Mouse (Mus musculus) stomach, postnatal 0 days (tissue): Measurements from ENCODE around the gene Tfrc. TPM values are rescaled to one million over a fixed set of nuclear protein-coding genes. Genes with fewer than 3 reads are reported as not detected.

Experiments
- ATAC-seq: fragments of 200-750 bp; cut with Nextera tagmentation; 2 replicates; pipeline ENCODE4 v1.8.0; 2017; ENCODE audit not compliant: low FRiP score, low TSS enrichment
- DNase-seq: peaks from one replicate; pipeline ENCODE4 v3.0.0-alpha.2; 2016; ENCODE audit warnings: low spot score
- H3K27ac ChIP-seq: fragments of 300-500 bp; sonication (generic); replicated peaks from 2 replicates; pipeline ENCODE4 v1.5.1; 2014; ENCODE audit warnings: mild to moderate bottlenecking, control low read depth
- H3K27me3 ChIP-seq: fragments of 300-500 bp; sonication (generic); 2 replicates; pipeline ENCODE4 v1.6.1; 2014; ENCODE audit warnings: low read length; ENCODE audit not compliant: control insufficient read depth, insufficient read depth
- H3K36me3 ChIP-seq: fragments of 300-500 bp; sonication (generic); 2 replicates; pipeline ENCODE4 v1.6.1; 2014; ENCODE audit warnings: low read length, mixed read lengths; ENCODE audit not compliant: control insufficient read depth, insufficient read depth
- H3K4me1 ChIP-seq: fragments of 300-500 bp; sonication (generic); replicated peaks from 2 replicates; pipeline ENCODE4 v1.6.1; 2014; ENCODE audit warnings: antibody characterized with exemption; ENCODE audit not compliant: control insufficient read depth, insufficient read depth
- H3K4me2 ChIP-seq: fragments of 300-500 bp; sonication (generic); replicated peaks from 2 replicates; pipeline ENCODE4 v1.6.1; 2014; ENCODE audit warnings: low read depth, mild to moderate bottlenecking, control low read depth, moderate library complexity
- H3K4me3 ChIP-seq: fragments of 300-500 bp; sonication (generic); 2 replicates; pipeline ENCODE4 v1.5.1; 2014; ENCODE audit warnings: low read depth, low read length, control low read depth
- H3K9ac ChIP-seq: fragments of 300-500 bp; sonication (generic); 2 replicates; pipeline ENCODE4 v1.6.1; 2014; ENCODE audit warnings: mild to moderate bottlenecking, low read length, control low read depth, mixed read lengths
- H3K9me3 ChIP-seq: fragments of 300-500 bp; sonication (generic); 2 replicates; pipeline ENCODE4 v1.6.1; 2016; ENCODE audit warnings: low read length; ENCODE audit not compliant: control insufficient read depth
- CTCF ChIP-seq: IDR thresholded peaks from 2 replicates; pipeline ENCODE4 v1.5.1; 2016; ENCODE audit warnings: antibody characterized with exemption, low read depth, mild to moderate bottlenecking, moderate library complexity
- EP300 ChIP-seq: optimal IDR thresholded peaks from 2 replicates; pipeline ENCODE3; 2016; ENCODE audit warnings: antibody characterized with exemption
- WGBS: fragments of 180-500 bp; shearing (Covaris S2); extraction: QIAGEN DNeasy Blood & Tissue Kit; methylation state at CpG from one replicate; pipeline ENCODE4 v1.1.7; 2014; 5-methylcytosine and 5-hydroxymethylcytosine counted together
- polyA plus RNA-seq: library from polyadenylated mRNA; unstranded; fragments of >200 nt; fragmentation: Nextera tagmentation; extraction: Ambion mirVana; gene quantifications from 2 replicates; pipeline ENCODE4 v1.2.1, GENCODE M21; 2015

Gene Tfrc
- polyA plus RNA-seq = 45.6 and 50.0 TPM in 2 replicates

DNA sequence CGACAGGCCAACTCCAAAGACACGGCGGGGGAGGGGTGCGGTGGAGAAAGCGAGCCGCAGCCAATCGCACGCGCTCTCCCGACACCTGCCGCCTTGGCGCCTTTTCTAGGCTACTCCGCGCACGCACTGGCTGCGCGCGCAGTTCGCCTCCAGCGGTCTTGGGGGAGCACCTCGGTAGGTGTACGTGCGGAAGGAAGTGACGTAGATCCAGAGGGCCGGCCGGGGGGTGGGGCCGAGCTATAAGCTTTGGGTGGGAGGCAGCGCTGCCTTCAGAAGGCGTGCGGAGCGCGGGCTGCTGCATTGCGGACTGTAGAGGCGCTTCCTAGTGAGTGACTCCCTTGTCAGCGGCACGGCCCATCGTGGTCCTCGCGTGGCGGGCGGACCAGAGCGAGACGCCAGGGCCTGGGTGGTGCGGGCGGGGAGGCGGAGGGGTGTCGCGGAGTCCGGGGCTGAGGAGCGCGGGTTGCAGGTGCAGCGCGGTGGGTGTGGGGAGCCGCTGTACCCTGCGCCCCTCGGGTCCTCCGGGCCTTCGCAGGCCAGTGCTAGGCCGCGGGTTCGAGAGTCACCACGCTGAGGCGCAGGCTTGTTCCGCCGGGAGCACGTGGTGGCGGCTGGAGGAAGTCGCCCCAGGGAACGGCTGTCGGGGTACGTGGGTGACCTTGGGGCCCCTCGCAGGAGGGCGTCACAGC lies at the start of gene Tfrc:
Gene Tfrc, plus strand, starts transcription at position 209 of the 689 bp plus-strand sequence.
- Histone ChIP-seq H3K27me3 (no peaks in the 10 kb centered on the region), H3K4me2 (peak within 1 kb of the TSS; percentile 88), H3K27ac (peak within 1 kb of the TSS; percentile 88), H3K4me3 (peak within 1 kb of the TSS; percentile 81), H3K9ac (peak within 1 kb of the TSS; percentile 80), H3K36me3 (no peaks in the 10 kb centered on the region), H3K4me1 (no peaks in the 10 kb centered on the region), H3K9me3 (no peaks in the 10 kb centered on the region)
- peak; percentile 99 for DNase-seq
- peak; percentile 98 for ATAC-seq
- WGBS = under 1% methylated on average over 71 of the region's 73 CpGs
- peak; percentile 27; the same call in 1 of the 2 replicates for TF ChIP-seq CTCF
- TF ChIP-seq EP300 = no peak

DNA sequence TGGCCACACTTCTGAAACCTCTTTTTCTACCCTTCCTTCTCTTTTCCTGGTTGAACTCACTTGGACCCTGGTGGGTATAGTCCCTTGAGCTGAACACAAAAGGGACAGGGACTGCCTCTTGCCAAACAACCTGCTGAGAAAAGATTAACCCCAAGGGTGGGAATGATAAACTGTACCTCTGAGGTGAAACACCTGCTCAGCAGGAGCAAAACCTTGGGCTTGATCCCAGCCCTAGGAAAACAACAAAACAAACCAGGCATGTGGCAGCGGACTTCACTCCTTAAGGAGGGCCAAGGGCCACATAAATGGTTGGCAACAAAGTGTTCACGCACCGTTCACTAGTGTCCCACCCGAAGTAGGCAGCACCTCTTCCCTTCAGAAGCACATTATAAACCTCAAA lies 49.2 kb upstream of the Tfrc start:
- no peak overlapping the region for H3K4me3 ChIP-seq
- DNase-seq (no peak), ATAC-seq (no peak)
- WGBS = 47% methylated on average over 4 of the region's 4 CpGs
- no peaks in the 10 kb centered on the region for H3K36me3 ChIP-seq
- no peaks in the 10 kb centered on the region for H3K4me1 ChIP-seq
- H3K27me3 ChIP-seq = no peaks in the 10 kb centered on the region
- no peaks in the 10 kb centered on the region for H3K9me3 ChIP-seq
- no peak overlapping the region for H3K4me2 ChIP-seq
- no peak for TF ChIP-seq EP300
- TF ChIP-seq CTCF = no peak
- no peak overlapping the region for H3K27ac ChIP-seq
- no peak overlapping the region for H3K9ac ChIP-seq

GRCm38 (mm10) chr16:32563056-32563793 lies 45.5 kb upstream of the Tfrc start:
- Histone ChIP-seq H3K36me3 (no peaks in the 10 kb centered on the region), H3K9ac (no peak overlapping the region), H3K4me1 (no peaks in the 10 kb centered on the region), H3K4me2 (no peak overlapping the region), H3K27ac (0 out of 2 replicates have a peak overlapping the region, but pooled peaks have one; percentile 35), H3K4me3 (no peak overlapping the region), H3K9me3 (no peaks in the 10 kb centered on the region), H3K27me3 (no peaks in the 10 kb centered on the region)
- DNase-seq = peak; percentile 50
- TF ChIP-seq CTCF (no peak), EP300 (no peak)
- ATAC-seq = peak; percentile 89
- 58% methylated on average over 5 of the region's 5 CpGs for WGBS

DNA sequence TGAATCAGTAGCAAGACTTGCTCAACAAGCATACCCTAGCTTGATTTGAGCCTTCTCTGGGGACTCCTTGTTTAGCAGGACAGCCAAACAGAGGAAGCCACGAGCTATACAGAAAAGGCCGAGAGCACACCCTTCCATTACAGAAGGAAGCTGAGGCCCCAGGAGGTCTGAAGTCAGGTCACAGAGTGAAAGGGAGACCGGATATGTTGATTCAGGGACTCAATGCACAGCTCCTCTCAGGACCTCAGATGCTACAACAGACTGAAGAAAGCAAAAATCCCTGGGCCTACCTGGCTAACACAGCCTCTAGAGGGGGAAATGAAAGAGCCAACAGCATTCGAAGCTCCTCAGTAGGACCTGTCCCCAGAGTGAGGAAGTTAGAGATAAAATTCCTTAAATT lies 41.4 kb upstream of the Tfrc start:
- 56% methylated on average over 4 of the region's 4 CpGs for WGBS
- Histone ChIP-seq H3K4me1 (no peaks in the 10 kb centered on the region), H3K9ac (no peak overlapping the region), H3K27ac (no peak overlapping the region), H3K4me3 (no peak overlapping the region), H3K9me3 (no peaks in the 10 kb centered on the region), H3K27me3 (no peaks in the 10 kb centered on the region), H3K4me2 (no peak overlapping the region), H3K36me3 (no peaks in the 10 kb centered on the region)
- DNase-seq (no peak), ATAC-seq (no peak)
- no peak for TF ChIP-seq CTCF
- TF ChIP-seq EP300 = no peak

DNA sequence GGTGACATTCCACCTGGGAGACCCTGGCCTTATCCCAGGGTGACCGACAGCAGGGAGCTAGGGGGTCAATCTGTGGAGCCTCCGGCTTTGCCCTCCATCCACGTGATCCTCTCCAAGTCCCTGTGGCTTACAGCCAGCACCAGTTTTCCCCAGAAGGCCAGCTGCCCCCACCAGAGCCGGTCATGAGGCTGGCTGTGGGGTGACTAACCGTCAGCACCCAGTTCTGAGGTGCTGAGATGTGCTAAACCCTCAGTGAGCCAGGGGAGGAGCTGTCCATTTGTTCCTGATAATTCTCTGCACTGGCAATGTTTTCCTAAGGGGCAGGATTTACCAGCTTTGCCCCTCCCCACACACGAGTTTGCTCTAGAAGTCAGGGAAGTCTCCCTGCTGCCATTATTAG lies 40.3 kb upstream of the Tfrc start:
- no peaks in the 10 kb centered on the region for H3K27me3 ChIP-seq
- no peaks in the 10 kb centered on the region for H3K36me3 ChIP-seq
- H3K4me1 ChIP-seq = no peaks in the 10 kb centered on the region
- H3K27ac ChIP-seq = no peak overlapping the region
- no peak overlapping the region for H3K4me2 ChIP-seq
- H3K9ac ChIP-seq = no peak overlapping the region
- no peak for TF ChIP-seq EP300
- no peak for TF ChIP-seq CTCF
- peak; percentile 46 for DNase-seq
- no peak overlapping the region for H3K4me3 ChIP-seq
- WGBS = 49% methylated on average over 6 of the region's 6 CpGs
- peak; percentile 77; the same call in 1 of the 2 replicates for ATAC-seq
- H3K9me3 ChIP-seq = no peaks in the 10 kb centered on the region

GRCm38 (mm10) chr16:32570042-32570441 lies 38.7 kb upstream of the Tfrc start:
- Histone ChIP-seq H3K36me3 (no peaks in the 10 kb centered on the region), H3K4me3 (no peak overlapping the region), H3K9ac (no peak overlapping the region), H3K27me3 (no peaks in the 10 kb centered on the region), H3K9me3 (no peaks in the 10 kb centered on the region), H3K4me2 (no peak overlapping the region), H3K27ac (no peak overlapping the region), H3K4me1 (no peaks in the 10 kb centered on the region)
- ATAC-seq (no peak), DNase-seq (no peak)
- TF ChIP-seq EP300 (no peak), CTCF (no peak)
- WGBS = 66% methylated on average over 3 of the region's 3 CpGs
